Mouse (Mus musculus): ENCODE measurements at regions not wholly inside any gene's neighbourhood (a gene's known extent, or its start where the extent isn't known, plus 50 kb on each side); places are given as distances from the start of the nearest gene placed in this dataset.
"Not testable (repeated sequence)": the region's sequence is repeated elsewhere in the genome, so short reads cannot be mapped to it uniquely, and the experiment has no call there.

DNA sequence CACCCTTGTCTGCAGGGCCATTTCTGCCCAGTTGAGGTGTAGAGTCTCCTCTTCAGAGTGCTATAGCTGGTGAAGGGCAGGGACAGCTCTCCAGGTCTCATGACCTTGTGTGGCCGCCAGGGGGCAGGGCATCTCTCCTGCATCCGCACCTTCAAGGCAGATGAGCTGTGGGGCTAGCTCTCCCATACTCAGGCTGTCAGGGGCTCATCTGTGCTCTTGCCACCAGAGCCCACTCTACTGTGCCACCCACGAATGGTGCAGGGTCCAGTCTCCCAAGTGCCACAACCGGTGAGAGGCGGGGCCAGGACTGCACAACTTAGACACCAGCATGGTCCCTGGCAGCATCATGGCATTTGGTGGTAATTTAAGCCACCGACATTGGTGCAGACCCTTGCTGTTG lies 111.3 kb downstream of the Syt10 start:
- DNase-seq (ENCODE audit: low spot score in 2 of 2), result peak in 1 of 2 experiments; percentile 11

DNA sequence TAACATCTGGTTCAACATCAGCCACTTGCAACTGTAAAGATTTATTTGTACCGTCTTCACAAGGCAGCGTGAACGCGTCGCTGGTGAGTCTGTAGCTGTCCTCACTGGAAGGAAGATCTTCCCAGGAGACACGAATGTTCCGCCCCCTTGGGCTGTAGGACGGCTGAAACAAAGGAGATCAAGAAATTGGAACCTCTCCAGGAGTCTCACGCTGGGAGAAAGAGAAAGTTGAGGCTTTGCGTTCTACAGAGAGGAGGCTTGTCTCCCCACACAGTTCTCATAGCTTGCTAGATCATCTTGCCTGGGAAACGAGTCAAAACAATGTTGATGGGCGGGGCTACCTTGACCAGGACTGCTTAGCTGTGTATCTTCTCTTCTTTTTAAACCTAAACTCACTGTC lies 117.3 kb downstream of the Syt10 start:
- DNase-seq (ENCODE audit: low spot score in 2 of 2), result no peak

DNA sequence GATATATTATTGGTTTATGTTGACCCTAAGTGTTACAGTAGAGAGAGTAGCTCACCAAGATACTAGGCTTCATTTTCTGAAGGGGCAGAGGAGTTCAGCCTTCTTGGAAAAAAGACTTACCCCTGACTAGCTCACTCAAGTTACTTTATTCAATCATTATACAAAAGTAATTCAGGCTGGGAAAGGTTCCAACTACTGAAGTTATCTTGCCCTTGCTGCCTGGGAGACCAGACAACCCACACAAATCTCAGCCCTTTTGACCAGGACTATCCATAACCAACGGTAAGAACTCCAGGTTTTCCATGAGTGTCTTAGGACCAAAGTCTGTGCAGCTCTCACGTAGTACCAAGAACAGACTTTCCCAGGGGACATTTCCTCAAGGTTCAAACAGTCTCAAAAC lies 105.5 kb upstream of the Rabl2 start:
- DNase-seq (ENCODE audit: low spot score in 2 of 2), result no peak

DNA sequence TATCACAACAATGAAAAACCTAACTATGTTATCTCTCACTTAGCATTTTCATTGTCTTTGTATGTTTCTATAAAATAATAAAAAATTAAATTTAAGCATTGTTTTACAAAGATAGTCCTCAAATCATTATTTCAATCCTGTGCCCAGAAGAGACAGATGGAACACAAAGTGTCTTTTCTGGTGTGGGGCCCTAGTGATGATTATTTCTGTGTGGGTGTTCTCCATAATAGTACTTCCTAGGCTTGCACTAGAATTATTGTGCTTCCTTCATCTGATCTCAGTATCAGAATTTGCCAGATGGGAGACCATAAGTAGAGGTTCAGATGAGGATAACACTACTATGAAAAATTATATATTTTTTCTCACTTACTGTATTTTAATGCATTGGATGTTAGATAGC lies 84.6 kb upstream of the Rabl2 start:
- DNase-seq (ENCODE audit: low spot score in 2 of 2), result peak; percentile 10 to 18

DNA sequence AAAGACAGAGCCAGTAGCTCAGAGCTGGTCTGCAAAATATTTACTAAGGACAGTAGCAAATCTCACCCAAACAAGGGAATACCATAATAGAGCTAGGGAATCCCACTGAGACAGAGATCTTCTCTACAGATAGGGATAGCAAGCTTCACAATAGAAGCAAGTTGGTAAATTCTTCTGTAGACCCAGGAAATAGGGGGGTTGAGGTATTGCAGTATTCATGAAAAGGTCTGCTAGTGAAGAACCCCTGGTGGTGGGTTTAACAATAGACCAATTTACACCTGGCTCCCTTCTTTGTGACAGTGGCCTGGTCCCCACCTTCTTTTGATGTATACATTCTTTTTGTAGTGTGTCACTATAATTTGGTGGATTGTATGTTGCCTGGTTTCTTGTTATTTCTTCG lies 64.8 kb upstream of the Rabl2 start:
- DNase-seq (ENCODE audit: low spot score in 2 of 2), result not testable (repeated sequence)
